Mouse (Mus musculus) MEL (cell line): ENCODE results near the gene Wdr3. TPM values are rescaled to one million over a fixed set of nuclear protein-coding genes. Genes with fewer than 3 reads are reported as not detected.
A peak's percentile ranks its signal among the peaks of the same experiment; 100 is the strongest.

ENCODE experiments used
- DNase-seq: peaks from one replicate; pipeline ENCODE4 v3.0.0; 2011; ENCODE audit warnings: low read depth, low spot score
- H3K27ac ChIP-seq: 2 replicates; pipeline ENCODE4 v1.5.1; 2012; ENCODE audit warnings: low read depth, mild to moderate bottlenecking, control low read depth, low read length, moderate library complexity; ENCODE audit not compliant: control insufficient read depth
- H3K27me3 ChIP-seq, 2 experiments: fragments of 150-350 bp in 1 of 2; sonication (generic) in 1 of 2; 2 replicates each; pipeline ENCODE4 v1.6.1; 2012; ENCODE audit warnings: low read length in 2 of 2, mild to moderate bottlenecking in 2 of 2, improper control_type of control experiment in 1 of 2, moderate library complexity in 1 of 2; ENCODE audit not compliant: insufficient read depth in 2 of 2, control insufficient read depth in 1 of 2
- H3K36me3 ChIP-seq, 2 experiments: 2 replicates each; pipeline ENCODE4 v1.6.1; 2012 to 2014; ENCODE audit warnings: low read length in 2 of 2, improper control_type of control experiment in 1 of 2, inconsistent platforms in 1 of 2, mild to moderate bottlenecking in 1 of 2; ENCODE audit not compliant: insufficient read depth in 2 of 2, control insufficient read depth in 1 of 2
- H3K4me1 ChIP-seq, 2 experiments: fragments of 150-350 bp in 1 of 2; sonication (generic) in 1 of 2; 2 replicates each; pipeline ENCODE4 v1.6.1; 2012; ENCODE audit warnings: low read length in 2 of 2, improper control_type of control experiment in 1 of 2, mild to moderate bottlenecking in 1 of 2; ENCODE audit not compliant: insufficient read depth in 2 of 2, control insufficient read depth in 1 of 2
- H3K4me3 ChIP-seq, 2 experiments: fragments of 150-350 bp in 1 of 2; sonication (generic) in 1 of 2; 2 replicates each; pipeline ENCODE4 v1.5.1; 2012; ENCODE audit warnings: low read depth in 2 of 2, low read length in 2 of 2, mild to moderate bottlenecking in 2 of 2, moderate library complexity in 2 of 2, control low read depth in 1 of 2, improper control_type of control experiment in 1 of 2; ENCODE audit not compliant: control insufficient read depth in 1 of 2, insufficient read depth in 1 of 2
- H3K79me2 ChIP-seq: 2 replicates; pipeline ENCODE4 v1.6.1; 2012; ENCODE audit warnings: mild to moderate bottlenecking, low read length, moderate library complexity; ENCODE audit not compliant: control insufficient read depth, poor library complexity, insufficient read depth
- H3K9ac ChIP-seq: 2 replicates; pipeline ENCODE4 v1.6.1; 2012; ENCODE audit warnings: low read depth, mild to moderate bottlenecking, control low read depth, low read length, moderate library complexity; ENCODE audit not compliant: control insufficient read depth, poor library complexity, severe bottlenecking
- H3K9me3 ChIP-seq: fragments of 150-350 bp; sonication (generic); replicated peaks from 2 replicates; pipeline ENCODE4 v1.6.1; 2012; ENCODE audit warnings: mild to moderate bottlenecking, low read length, improper control_type of control experiment, moderate library complexity; ENCODE audit not compliant: insufficient read depth
- CHD1 ChIP-seq: IDR thresholded peaks from 2 replicates; pipeline ENCODE4 v1.6.1; 2012; ENCODE audit warnings: low read depth, mild to moderate bottlenecking, inconsistent platforms, low read length, improper control_type of control experiment
- CHD2 ChIP-seq: IDR thresholded peaks from 2 replicates; pipeline ENCODE4 v1.6.1; 2011; ENCODE audit warnings: low read length, improper control_type of control experiment
- ELF1 ChIP-seq: IDR thresholded peaks from 2 replicates; pipeline ENCODE4 v1.6.1; 2014; ENCODE audit warnings: low read depth, mild to moderate bottlenecking, inconsistent platforms, low read length, improper control_type of control experiment, moderate library complexity
- ETS1 ChIP-seq: IDR thresholded peaks from 2 replicates; pipeline ENCODE4 v1.6.1; 2012; ENCODE audit warnings: low read depth, mild to moderate bottlenecking, inconsistent platforms, low read length, improper control_type of control experiment, moderate library complexity
- HCFC1 ChIP-seq: IDR thresholded peaks from 2 replicates; pipeline ENCODE4 v1.6.1; 2012; ENCODE audit warnings: low read depth, mild to moderate bottlenecking, inconsistent platforms, low read length, improper control_type of control experiment, moderate library complexity
- MAX ChIP-seq: IDR thresholded peaks from 2 replicates; pipeline ENCODE4 v1.6.1; 2011; ENCODE audit warnings: low read length, improper control_type of control experiment
- MXI1 ChIP-seq: IDR thresholded peaks from 2 replicates; pipeline ENCODE4 v1.6.1; 2011; ENCODE audit warnings: mild to moderate bottlenecking, low read depth, low read length, improper control_type of control experiment
- MYC ChIP-seq: IDR thresholded peaks from 2 replicates; pipeline ENCODE4 v1.6.1; 2011; ENCODE audit warnings: low read depth, mild to moderate bottlenecking, low read length, improper control_type of control experiment, moderate library complexity
- NELFE ChIP-seq: IDR thresholded peaks from 2 replicates; pipeline ENCODE4 v1.6.1; 2011; ENCODE audit warnings: low read depth, low read length, improper control_type of control experiment
- POLR2A ChIP-seq, 2 experiments: IDR thresholded peaks; 2 replicates each; pipeline ENCODE4 v1.6.1; 2011 to 2012; ENCODE audit warnings: low read length in 2 of 2, mild to moderate bottlenecking in 2 of 2, control low read depth in 1 of 2, improper control_type of control experiment in 1 of 2, low read depth in 1 of 2, moderate library complexity in 1 of 2; ENCODE audit not compliant: control insufficient read depth in 1 of 2, insufficient read depth in 1 of 2, poor library complexity in 1 of 2
- POLR2AphosphoS2 ChIP-seq: IDR thresholded peaks from 2 replicates; pipeline ENCODE4 v1.6.1; 2011; ENCODE audit warnings: low read length, improper control_type of control experiment
- POLR2AphosphoS5 ChIP-seq: IDR thresholded peaks from 2 replicates; pipeline ENCODE4 v1.6.1; 2012; ENCODE audit warnings: low read depth, borderline replicate concordance, mild to moderate bottlenecking, inconsistent platforms, low read length, moderate library complexity, mixed read lengths
- RAD21 ChIP-seq: IDR thresholded peaks from 2 replicates; pipeline ENCODE4 v1.6.1; 2011; ENCODE audit warnings: mild to moderate bottlenecking, low read depth, low read length, improper control_type of control experiment
- SIN3A ChIP-seq: IDR thresholded peaks from 2 replicates; pipeline ENCODE4 v1.6.1; 2012; ENCODE audit warnings: low read length, improper control_type of control experiment, inconsistent platforms
- SMC3 ChIP-seq: IDR thresholded peaks from 2 replicates; pipeline ENCODE4 v1.6.1; 2011; ENCODE audit warnings: low read depth, low read length, improper control_type of control experiment
- TAL1 ChIP-seq: IDR thresholded peaks from 2 replicates; pipeline ENCODE4 v1.6.1; 2012; ENCODE audit warnings: mild to moderate bottlenecking, inconsistent platforms, low read length, moderate library complexity, mixed read lengths
- TBP ChIP-seq: IDR thresholded peaks from 2 replicates; pipeline ENCODE4 v1.8.0; 2011; ENCODE audit warnings: low read depth, low read length, improper control_type of control experiment
- TCF12 ChIP-seq: IDR thresholded peaks from 2 replicates; pipeline ENCODE4 v1.6.1; 2014; ENCODE audit warnings: low read depth, mild to moderate bottlenecking, inconsistent platforms, low read length, improper control_type of control experiment, moderate library complexity
- ZMIZ1 ChIP-seq: IDR thresholded peaks from 2 replicates; pipeline ENCODE4 v1.6.1; 2012; ENCODE audit warnings: low read depth, mild to moderate bottlenecking, inconsistent platforms, low read length, improper control_type of control experiment, moderate library complexity
- polyA plus RNA-seq, 2 experiments: library from polyadenylated mRNA; stranded (reverse) in 1 of 2; unstranded in 1 of 2; fragments of >175 nt in 1 of 2; fragments of >200 nt in 1 of 2; gene quantifications; 2 replicates each; pipeline versions ENCODE4 v1.2.1 to v1.2.4; 2012; ENCODE audit warnings: low replicate concordance in 2 of 2, low read depth in 1 of 2; ENCODE audit not compliant: insufficient read length in 2 of 2, insufficient read depth in 1 of 2, missing spikeins in 1 of 2
- total RNA-seq: library from RNA; depleted of rRNA; stranded (reverse); fragments of 300-350 nt; gene quantifications from 2 replicates; pipeline ENCODE4 v1.2.3, GENCODE M21; 2012; rRNA removed

Wdr3 gene
- total RNA-seq (109 and 123 TPM in 2 replicates), polyA plus RNA-seq (100 to 1,000 TPM in 1 of 2 experiments, 10 to 100 TPM in 1; 76.5 to 160 TPM)

DNA sequence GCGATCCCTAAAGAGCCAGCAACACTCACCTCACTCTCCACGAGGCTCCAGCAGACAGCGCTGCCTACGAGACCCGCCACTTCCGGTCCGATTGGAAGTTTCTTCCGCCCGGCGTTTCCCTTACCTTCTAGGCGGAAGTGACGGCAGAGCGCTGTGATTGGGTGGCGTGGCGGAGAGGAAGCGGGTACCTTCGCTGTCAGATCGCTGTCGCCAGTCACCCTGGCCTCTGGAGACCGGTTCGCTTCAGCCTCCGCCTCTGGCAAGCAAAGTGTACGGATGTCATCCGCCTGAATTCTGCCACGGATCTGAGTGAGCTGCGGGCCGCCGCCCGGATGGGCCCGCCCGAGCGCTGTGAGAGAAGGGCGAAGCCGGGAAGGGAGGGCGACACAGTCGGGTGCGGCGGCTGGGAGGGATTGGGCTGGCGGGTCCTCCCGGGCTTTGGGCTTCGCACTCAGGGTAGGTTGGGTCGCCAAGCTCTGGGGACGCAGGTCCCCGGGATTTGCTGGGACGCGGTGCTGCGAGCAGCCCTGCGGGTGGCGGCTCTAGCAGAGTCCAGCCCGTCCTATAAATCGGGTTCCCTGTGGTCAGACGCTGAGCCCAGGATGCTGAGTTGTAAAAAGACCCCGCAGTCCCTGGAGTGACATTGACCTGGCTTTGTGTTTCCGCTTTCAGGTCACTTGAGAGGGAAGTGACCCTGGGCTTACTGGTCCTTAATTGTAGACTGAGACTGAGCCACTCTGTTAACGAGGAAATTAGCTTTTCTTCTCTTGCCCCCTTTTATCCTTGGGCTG lies at the start of gene Wdr3, which contains the start of gene Gdap2:
Wdr3 (minus strand) TSS at position 93 of the 791 bp plus-strand sequence.
Gdap2 (plus strand) TSS at position 67 of the 791 bp plus-strand sequence.
- H3K4me1 ChIP-seq, result peaks cover 3 to 14% of the 10 kb centered on the region in 2 experiments; a peak in 3 of 4 replicates
- DNase-seq, result peak; percentile 97
- peak within 1 kb of the TSS; percentile 89 to 98 for H3K4me3 ChIP-seq
- H3K27ac ChIP-seq, result peak within 1 kb of the TSS; percentile 63
- H3K9me3 ChIP-seq, result no peaks in the 10 kb centered on the region
- TF ChIP-seq POLR2A (IDR thresholded peaks at IDR 0.05; ENCODE audit: control insufficient read depth in 1 of 2, insufficient read depth in 1 of 2, low read depth in 1 of 2, low read length in 2 of 2, poor library complexity in 1 of 2) (peak; percentile 72 to 92), POLR2AphosphoS2 (peak; percentile 74), MXI1 (peak; percentile 93), ZMIZ1 (peak; percentile 74), TCF12 (peak; percentile 67), CHD2 (no peak), ELF1 (peak; percentile 99), SMC3 (no peak), HCFC1 (peak; percentile 96), ETS1 (no peak), TBP (peak; percentile 89), NELFE (peak; percentile 77), MYC (peak; percentile 69; the same call in 1 of the 2 replicates), POLR2AphosphoS5 (no peak), SIN3A (peak; percentile 95), MAX (peak; percentile 71), RAD21 (no peak), TAL1 (no peak)
- peaks cover 7 to 23% of the 10 kb centered on the region in 2 experiments for H3K36me3 ChIP-seq
- peaks cover 18% of the 10 kb centered on the region for H3K79me2 ChIP-seq
- H3K9ac ChIP-seq, result peak within 1 kb of the TSS; percentile 85
- no peaks in the 10 kb centered on the region for H3K27me3 ChIP-seq

DNA sequence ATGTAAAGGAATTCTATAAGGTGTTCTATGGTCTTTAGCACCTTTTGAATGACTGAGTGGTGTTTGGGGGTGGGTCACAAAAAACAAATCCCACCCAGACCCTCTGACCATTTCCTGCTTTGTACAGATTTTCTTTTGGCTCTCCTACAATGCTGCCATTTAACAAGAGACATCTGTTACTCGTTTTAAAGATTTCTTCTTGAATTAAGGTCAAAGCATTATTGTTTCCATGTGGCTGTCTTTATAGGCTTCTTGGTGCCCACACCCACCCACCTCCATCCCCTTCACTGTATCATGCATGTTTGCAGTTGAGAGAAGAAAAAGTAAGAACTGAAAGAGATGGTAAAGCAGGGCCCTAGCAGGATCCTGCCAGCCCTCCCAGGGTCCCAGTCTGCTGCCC lies 44.8 kb upstream of the Wdr3 start:
- Histone ChIP-seq H3K4me1 (no peaks in the 10 kb centered on the region), H3K79me2 (no peaks in the 10 kb centered on the region), H3K27me3 (no peaks in the 10 kb centered on the region), H3K36me3 (no peaks in the 10 kb centered on the region), H3K4me3 (no peak overlapping the region), H3K9ac (no peak overlapping the region), H3K9me3 (no peaks in the 10 kb centered on the region), H3K27ac (no peak overlapping the region)
- DNase-seq, result no peak
- TF ChIP-seq ZMIZ1 (no peak), CHD1 (no peak)
